Mouse (Mus musculus) subcutaneous adipose tissue, adult 2 months (tissue): ENCODE measurements around the gene Grm8. TPM values are rescaled to one million over a fixed set of nuclear protein-coding genes. Genes with fewer than 3 reads are reported as not detected.

Source experiments
- polyA plus RNA-seq: library from polyadenylated mRNA; depleted of rRNA; stranded (reverse); fragments of >200 nt; gene quantifications from 2 replicates; pipeline ENCODE4 v1.2.3, GENCODE M21; 2012; ENCODE audit warnings: low replicate concordance; rRNA removed

Gene Grm8
- polyA plus RNA-seq: 0.15 TPM in 1 of 2 replicates, not detected in the other

DNA sequence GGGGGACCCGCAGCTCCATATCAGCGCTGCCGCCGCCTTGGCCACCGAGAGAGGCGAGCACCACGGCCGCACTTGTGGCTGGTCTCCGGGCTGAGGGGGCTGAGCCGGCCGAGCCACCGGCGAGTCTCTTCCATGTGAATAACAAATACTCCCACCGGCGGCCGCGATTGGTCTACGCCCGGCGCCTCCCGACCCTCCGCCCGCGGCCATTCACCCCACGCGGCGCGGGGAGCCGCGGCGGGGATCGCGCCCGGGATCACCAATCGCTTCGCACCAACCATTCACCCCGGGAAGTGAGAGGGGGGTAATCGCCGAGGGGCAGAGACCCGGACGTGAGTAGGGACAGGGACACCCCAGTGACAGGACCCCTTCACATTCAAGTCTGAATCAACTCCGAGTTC is at the start of gene Grm8:
Gene Grm8 (minus strand): TSS at position 178 of the 401 bp plus-strand sequence.

